Mouse (Mus musculus): ENCODE measurements around the gene Bmper. TPM values are rescaled to one million over a fixed set of nuclear protein-coding genes. Genes with fewer than 3 reads are reported as not detected.

Gene Bmper
- polyA plus RNA-seq, 1 experiment from 2014 or later = 27.0 TPM

GRCm38 (mm10) chr9:23315631-23316330 lies 92.9 kb downstream of the Bmper start:
- DNase-seq (ENCODE audit: low spot score) (no peak), ATAC-seq (no peak)
- H3K27me3 ChIP-seq (replicated peaks; ENCODE audit: insufficient read depth, low read length) = no peaks in the 10 kb centered on the region
- whole genome bisulfite sequencing = 85% methylated on average over 5 of the region's 5 CpGs
- no peak for TF ChIP-seq CTCF (IDR thresholded peaks at IDR 0.05)
- TF ChIP-seq EP300 (IDR thresholded peaks at IDR 0.05) = no peak
- no peak overlapping the region for H3K4me3 ChIP-seq (ENCODE audit: low read depth, low read length)
- H3K9me3 ChIP-seq (ENCODE audit: low read length) = no peaks in the 10 kb centered on the region
- no peak overlapping the region for H3K9ac ChIP-seq (replicated peaks; ENCODE audit: low read depth)
- no peak overlapping the region for H3K27ac ChIP-seq (ENCODE audit: low read length)
- H3K4me1 ChIP-seq (ENCODE audit: insufficient read depth, low read depth, low read length) = no peaks in the 10 kb centered on the region
- no peaks in the 10 kb centered on the region for H3K36me3 ChIP-seq (ENCODE audit: insufficient read depth, low read length)
- H3K4me2 ChIP-seq (replicated peaks; ENCODE audit: low read depth, low read length) = no peak overlapping the region

GRCm38 (mm10) chr9:23327830-23328229 lies 105.0 kb downstream of the Bmper start:
- TF ChIP-seq EP300 (IDR thresholded peaks at IDR 0.05) (no peak), CTCF (IDR thresholded peaks at IDR 0.05) (no peak)
- Histone ChIP-seq H3K27ac (ENCODE audit: low read length) (no peak overlapping the region), H3K4me3 (ENCODE audit: low read depth, low read length) (no peak overlapping the region), H3K4me1 (ENCODE audit: insufficient read depth, low read depth, low read length) (no peaks in the 10 kb centered on the region), H3K9me3 (ENCODE audit: low read length) (no peaks in the 10 kb centered on the region), H3K4me2 (replicated peaks; ENCODE audit: low read depth, low read length) (no peak overlapping the region), H3K36me3 (ENCODE audit: insufficient read depth, low read length) (no peaks in the 10 kb centered on the region), H3K9ac (replicated peaks; ENCODE audit: low read depth) (no peak overlapping the region), H3K27me3 (replicated peaks; ENCODE audit: insufficient read depth, low read length) (no peaks in the 10 kb centered on the region)
- ATAC-seq = no peak
- 81% methylated on average over 3 of the region's 3 CpGs for WGBS
- DNase-seq (ENCODE audit: low spot score) = no peak

GRCm38 (mm10) chr9:23333041-23333622 lies 110.3 kb downstream of the Bmper start:
- DNase-seq (ENCODE audit: low spot score) (peak; percentile 35), ATAC-seq (peak; percentile 57)

GRCm38 (mm10) chr9:23340551-23340950 lies 117.7 kb downstream of the Bmper start:
- Histone ChIP-seq H3K4me3 (ENCODE audit: low read depth, low read length) (no peak overlapping the region), H3K9ac (replicated peaks; ENCODE audit: low read depth) (no peak overlapping the region), H3K27ac (ENCODE audit: low read length) (no peak overlapping the region), H3K9me3 (ENCODE audit: low read length) (no peaks in the 10 kb centered on the region), H3K27me3 (replicated peaks; ENCODE audit: insufficient read depth, low read length) (no peaks in the 10 kb centered on the region), H3K4me1 (ENCODE audit: insufficient read depth, low read depth, low read length) (peaks cover 2% of the 10 kb centered on the region; the same call in 1 of the 2 replicates), H3K36me3 (ENCODE audit: insufficient read depth, low read length) (no peaks in the 10 kb centered on the region), H3K4me2 (replicated peaks; ENCODE audit: low read depth, low read length) (no peak overlapping the region)
- no peak for TF ChIP-seq CTCF (IDR thresholded peaks at IDR 0.05)
- TF ChIP-seq EP300 (IDR thresholded peaks at IDR 0.05) = no peak
- ATAC-seq (no peak), DNase-seq (ENCODE audit: low spot score) (no peak)

More at GRCm38 (mm10) chr9:23333041-23333622, 110.3 kb downstream of the Bmper start:
- no peak for TF ChIP-seq EP300 (IDR thresholded peaks at IDR 0.05)
- no peak for TF ChIP-seq CTCF (IDR thresholded peaks at IDR 0.05)
- H3K36me3 ChIP-seq (ENCODE audit: insufficient read depth, low read length) = no peaks in the 10 kb centered on the region
- H3K4me3 ChIP-seq (ENCODE audit: low read depth, low read length) = no peak overlapping the region
- H3K27ac ChIP-seq (ENCODE audit: low read length) = no peak overlapping the region
- no peaks in the 10 kb centered on the region for H3K27me3 ChIP-seq (replicated peaks; ENCODE audit: insufficient read depth, low read length)
- H3K4me1 ChIP-seq (ENCODE audit: insufficient read depth, low read depth, low read length) = no peaks in the 10 kb centered on the region
- H3K9ac ChIP-seq (replicated peaks; ENCODE audit: low read depth) = no peak overlapping the region
- no peaks in the 10 kb centered on the region for H3K9me3 ChIP-seq (ENCODE audit: low read length)
- 49% methylated on average over 3 of the region's 3 CpGs for WGBS
- no peak overlapping the region for H3K4me2 ChIP-seq (replicated peaks; ENCODE audit: low read depth, low read length)

- ATAC-seq (no peak), DNase-seq (ENCODE audit: low spot score) (no peak)
- Histone ChIP-seq H3K4me2 (replicated peaks; ENCODE audit: low read depth, low read length) (no peak overlapping the region), H3K4me3 (ENCODE audit: low read depth, low read length) (no peak overlapping the region), H3K27ac (ENCODE audit: low read length) (no peak overlapping the region), H3K36me3 (ENCODE audit: insufficient read depth, low read length) (no peaks in the 10 kb centered on the region), H3K27me3 (replicated peaks; ENCODE audit: insufficient read depth, low read length) (no peaks in the 10 kb centered on the region), H3K9me3 (ENCODE audit: low read length) (no peaks in the 10 kb centered on the region), H3K9ac (replicated peaks; ENCODE audit: low read depth) (no peak overlapping the region), H3K4me1 (ENCODE audit: insufficient read depth, low read depth, low read length) (peaks cover 2% of the 10 kb centered on the region; the same call in 1 of the 2 replicates)
- no peak for TF ChIP-seq EP300 (IDR thresholded peaks at IDR 0.05)
- TF ChIP-seq CTCF (IDR thresholded peaks at IDR 0.05) = no peak
Observed at GRCm38 (mm10) chr9:23341246-23341645, 118.4 kb downstream of the Bmper start.

GRCm38 (mm10) chr9:23344353-23344752 lies 121.5 kb downstream of the Bmper start:
- H3K4me2 ChIP-seq (replicated peaks; ENCODE audit: low read depth, low read length) = no peak overlapping the region
- no peaks in the 10 kb centered on the region for H3K9me3 ChIP-seq (ENCODE audit: low read length)
- H3K4me3 ChIP-seq (ENCODE audit: low read depth, low read length) = no peak overlapping the region
- ATAC-seq = no peak
- TF ChIP-seq CTCF (IDR thresholded peaks at IDR 0.05) (no peak), EP300 (IDR thresholded peaks at IDR 0.05) (no peak)
- peak; percentile 18 for DNase-seq (ENCODE audit: low spot score)
- no peak overlapping the region for H3K9ac ChIP-seq (replicated peaks; ENCODE audit: low read depth)
- H3K27me3 ChIP-seq (replicated peaks; ENCODE audit: insufficient read depth, low read length) = no peaks in the 10 kb centered on the region
- H3K27ac ChIP-seq (ENCODE audit: low read length) = no peak overlapping the region
- peaks cover 2% of the 10 kb centered on the region; the same call in 1 of the 2 replicates for H3K4me1 ChIP-seq (ENCODE audit: insufficient read depth, low read depth, low read length)
- H3K36me3 ChIP-seq (ENCODE audit: insufficient read depth, low read length) = no peaks in the 10 kb centered on the region

Data from lung, postnatal 0 days (tissue).